Mouse (Mus musculus): ENCODE data around the gene Adam22.
"Not testable (repeated sequence)": the region's sequence is repeated elsewhere in the genome, so short reads cannot be mapped to it uniquely, and the experiment has no call there.

Gene Adam22

GRCm38 (mm10) chr5:8326671-8327070 is 41.3 kb downstream of the Adam22 start:
- DNase-seq (ENCODE audit: low spot score), result no peak

- peak; percentile 47 for DNase-seq (ENCODE audit: low spot score)
These were observed 55.6 kb downstream of the Adam22 start for GRCm38 (mm10) chr5:8312324-8312723.

- no peak for DNase-seq (ENCODE audit: low spot score)
These were observed 57.1 kb downstream of the Adam22 start for GRCm38 (mm10) chr5:8310907-8311306.

GRCm38 (mm10) chr5:8297719-8298419 is 70.1 kb downstream of the Adam22 start:
- DNase-seq (ENCODE audit: low spot score), result no peak

GRCm38 (mm10) chr5:8293287-8293686 is 74.7 kb downstream of the Adam22 start:
- DNase-seq (ENCODE audit: low spot score), result no peak

- no peak for DNase-seq (ENCODE audit: low spot score)
These were observed 76.5 kb downstream of the Adam22 start for GRCm38 (mm10) chr5:8291496-8291895.

- DNase-seq (ENCODE audit: low spot score), result no peak
These were observed 78.0 kb downstream of the Adam22 start for GRCm38 (mm10) chr5:8289678-8290614.

GRCm38 (mm10) chr5:8284123-8284522 is 83.8 kb downstream of the Adam22 start:
- no peak for DNase-seq (ENCODE audit: low spot score)

GRCm38 (mm10) chr5:8276141-8276540 is 91.8 kb downstream of the Adam22 start:
- DNase-seq (ENCODE audit: low spot score), result no peak

- no peak for DNase-seq (ENCODE audit: low spot score)
These were observed 110.6 kb downstream of the Adam22 start for GRCm38 (mm10) chr5:8257366-8257765.

GRCm38 (mm10) chr5:8256487-8256886 is 111.5 kb downstream of the Adam22 start:
- DNase-seq (ENCODE audit: low spot score), result no peak

GRCm38 (mm10) chr5:8244696-8245095 is 123.3 kb downstream of the Adam22 start:
- DNase-seq (ENCODE audit: low spot score), result no peak

- no peak for DNase-seq (ENCODE audit: low spot score)
These were observed 124.8 kb downstream of the Adam22 start for GRCm38 (mm10) chr5:8243064-8243615.

GRCm38 (mm10) chr5:8242660-8243059 is 125.3 kb downstream of the Adam22 start:
- DNase-seq (ENCODE audit: low spot score), result no peak

GRCm38 (mm10) chr5:8227073-8227472 is 140.9 kb downstream of the Adam22 start:
- DNase-seq (ENCODE audit: low spot score), result no peak

GRCm38 (mm10) chr5:8224321-8224705 is 143.6 kb downstream of the Adam22 start:
- no peak for DNase-seq (ENCODE audit: low spot score)

GRCm38 (mm10) chr5:8223597-8224320 is 144.2 kb downstream of the Adam22 start:
- DNase-seq (ENCODE audit: low spot score), result no peak

GRCm38 (mm10) chr5:8221630-8222029 is 146.3 kb downstream of the Adam22 start:
- DNase-seq (ENCODE audit: low spot score), result no peak

- DNase-seq (ENCODE audit: low spot score), result no peak
These were observed 152.1 kb downstream of the Adam22 start for GRCm38 (mm10) chr5:8215841-8216240.

GRCm38 (mm10) chr5:8184992-8185391 is 183.0 kb downstream of the Adam22 start:
- DNase-seq (ENCODE audit: low spot score), result not testable (repeated sequence)

GRCm38 (mm10) chr5:8180646-8181045 is 187.3 kb downstream of the Adam22 start:
- no peak for DNase-seq (ENCODE audit: low spot score)

- no peak for DNase-seq (ENCODE audit: low spot score)
These were observed 189.8 kb downstream of the Adam22 start for GRCm38 (mm10) chr5:8178111-8178510.

Data from left cerebral cortex, adult 11 months (tissue).